Mouse (Mus musculus): Measurements from ENCODE around the gene Ndufab1.
"Not testable (repeated sequence)": the region's sequence is repeated elsewhere in the genome, so short reads cannot be mapped to it uniquely, and the experiment has no call there.

Ndufab1 gene

DNA sequence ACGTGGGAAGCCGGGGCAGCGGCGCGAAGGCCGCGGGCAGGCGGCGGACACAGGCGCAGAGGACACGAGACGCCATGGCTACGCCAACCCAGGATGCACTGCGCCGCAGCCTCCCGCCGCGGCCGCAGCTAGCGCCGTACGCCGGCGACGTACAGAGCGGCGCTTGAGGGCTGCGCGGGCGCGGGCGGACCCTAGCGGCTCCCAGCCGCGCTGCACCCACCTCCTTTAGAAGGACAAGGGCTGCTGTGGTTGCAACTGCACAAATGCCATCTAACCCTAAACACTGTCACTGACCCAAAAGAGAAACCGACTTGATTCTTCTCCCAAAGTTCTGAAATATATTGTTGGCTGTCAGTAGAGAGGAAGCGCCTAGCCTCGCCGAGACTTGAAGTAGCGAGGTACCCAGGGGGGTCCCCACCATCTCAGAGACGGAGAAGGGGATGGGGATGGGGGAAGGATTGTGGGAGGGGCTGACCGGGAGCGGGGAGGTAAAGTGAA, at the start of gene Ndufab1:
Gene Ndufab1, minus strand, starts transcription at position 140 of the 498 bp plus-strand sequence.
- peak; percentile 93 for DNase-seq

DNA sequence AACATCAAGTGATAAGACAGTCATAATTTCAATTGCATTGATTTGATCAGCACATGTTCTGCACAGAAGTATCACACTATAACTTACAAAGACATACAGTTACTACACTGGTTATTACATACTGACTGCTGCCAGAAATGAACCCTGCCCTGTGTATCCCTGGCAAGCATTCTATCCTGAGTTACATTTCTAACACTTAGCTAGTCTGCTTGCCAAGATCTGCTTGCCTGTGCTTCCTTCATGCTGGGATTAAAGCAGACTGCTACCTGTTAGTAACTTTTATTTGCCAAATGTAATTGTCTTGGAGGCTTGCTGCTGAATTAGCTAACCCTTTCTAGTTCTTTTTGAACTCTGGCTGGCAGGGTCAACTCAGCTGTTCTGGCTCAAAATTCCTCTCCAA, 39.3 kb upstream of the Ndufab1 start:
- no peak for DNase-seq

DNA sequence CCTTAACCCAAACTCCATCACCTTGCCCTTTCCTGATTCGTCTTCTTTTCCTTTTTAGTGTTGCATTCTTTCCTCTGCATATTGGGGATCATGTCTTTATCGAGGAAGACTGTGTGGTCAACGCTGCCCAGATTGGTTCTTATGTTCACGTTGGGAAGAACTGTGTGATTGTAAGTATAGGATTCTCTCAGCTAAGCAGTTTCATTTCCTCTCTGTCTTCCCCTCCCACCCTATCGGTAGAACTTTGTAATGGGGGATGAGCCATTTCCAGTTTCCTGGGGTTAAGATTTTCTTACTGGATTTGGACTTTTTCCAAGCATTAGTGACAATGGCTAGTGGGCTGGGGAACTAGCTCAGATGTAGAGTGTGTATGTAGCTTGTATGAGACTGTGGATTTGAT, 36.5 kb upstream of the Ndufab1 start:
- no peak for DNase-seq

DNA sequence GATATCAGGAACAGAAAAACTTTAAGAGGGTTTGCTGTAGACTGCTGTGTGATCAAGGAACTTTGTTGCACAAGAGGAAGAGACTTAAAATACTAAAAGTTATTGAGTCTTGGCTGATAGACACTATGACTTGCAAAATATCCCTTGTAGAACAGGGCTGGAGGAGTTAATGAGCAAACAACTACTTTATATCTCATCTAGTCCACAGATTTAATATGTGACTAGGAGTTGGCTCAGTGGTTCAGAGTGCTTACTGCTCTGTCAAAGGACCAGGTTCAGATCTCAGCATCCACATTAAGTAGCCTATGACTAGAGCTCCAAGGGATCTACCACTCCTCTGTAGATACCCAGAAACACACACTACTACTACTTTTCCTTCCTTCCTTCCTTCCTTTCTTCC, 35.4 kb upstream of the Ndufab1 start:
- DNase-seq = no peak

DNA sequence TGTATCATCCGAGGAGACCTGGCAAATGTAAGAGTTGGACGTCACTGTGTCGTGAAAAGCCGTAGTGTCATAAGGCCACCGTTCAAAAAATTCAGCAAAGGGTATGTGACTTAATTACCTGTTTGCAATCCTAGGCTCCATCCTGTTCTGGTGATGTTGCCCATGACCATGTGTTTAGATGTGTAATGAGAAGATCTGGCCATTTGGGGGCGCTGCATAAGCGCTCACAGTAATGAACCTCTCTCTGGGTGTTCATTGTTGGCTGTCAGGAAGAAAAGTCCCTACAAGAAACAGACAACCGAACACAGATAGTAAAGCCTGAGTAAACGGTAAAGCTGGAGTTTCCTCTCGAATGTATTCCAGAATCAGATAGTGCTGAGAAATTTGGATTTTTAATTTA, 33.4 kb upstream of the Ndufab1 start:
- peak; percentile 38 for DNase-seq

DNA sequence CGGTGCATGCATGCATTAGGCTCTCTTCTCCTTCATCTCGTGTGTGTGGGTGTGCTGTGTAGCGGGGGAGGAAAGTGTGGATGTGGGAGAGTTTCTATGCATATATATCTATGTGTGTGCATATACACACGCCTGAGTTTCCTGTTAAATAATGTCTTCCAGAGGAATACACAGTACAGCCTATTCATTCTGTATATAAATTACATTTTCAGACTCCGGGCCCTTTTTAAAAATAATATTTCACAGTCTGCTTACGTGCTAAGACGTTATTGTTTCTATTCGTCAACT, 31.6 kb upstream of the Ndufab1 start:
- no peak for DNase-seq

DNA sequence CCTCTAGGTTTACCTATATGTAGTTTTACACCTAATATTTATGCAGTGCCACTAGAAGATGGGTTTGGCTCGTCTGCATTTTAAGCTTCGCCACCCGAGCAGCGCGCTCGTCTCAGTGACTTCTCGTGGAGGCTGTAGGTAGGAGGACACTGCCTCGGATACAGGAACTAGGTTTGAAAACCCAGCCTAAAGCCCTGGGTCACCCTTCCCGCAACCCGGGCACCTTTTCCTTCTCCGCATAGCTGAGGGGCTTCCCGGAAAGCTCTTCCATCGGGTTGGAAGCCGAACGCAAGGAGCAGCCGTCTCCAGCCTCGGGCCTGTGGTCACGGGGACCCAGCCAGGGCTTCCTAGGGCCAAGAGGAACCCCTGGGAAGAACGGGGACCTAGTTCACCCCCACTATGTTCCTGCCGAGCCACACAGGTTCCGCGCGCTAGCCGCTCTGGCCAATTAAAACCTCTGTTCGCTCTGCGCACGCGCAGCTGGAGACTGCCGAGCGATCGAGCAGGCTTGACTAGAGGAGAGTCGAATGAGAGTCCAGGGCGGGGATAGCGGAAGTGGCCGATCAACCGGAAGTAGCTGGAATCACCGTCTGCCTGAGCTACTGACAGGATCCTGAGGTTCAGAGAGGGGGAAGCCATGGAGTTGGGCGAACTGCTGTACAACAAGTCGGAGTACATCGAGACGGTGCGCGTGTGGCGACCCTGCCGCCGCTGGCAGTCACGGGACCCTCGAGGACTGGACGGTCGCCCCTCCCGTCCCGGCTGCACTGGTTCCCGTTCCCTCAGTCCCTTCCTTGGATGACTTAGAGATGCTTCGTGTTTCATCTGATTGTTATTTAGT, 31.0 kb upstream of the Ndufab1 start, which contains the start of the genes Palb2 and Dctn5:
Gene Palb2, minus strand, starts transcription at position 489 of the 841 bp plus-strand sequence.
Gene Dctn5, plus strand, starts transcription at position 545 of the 841 bp plus-strand sequence.
- peak; percentile 97 for DNase-seq

DNA sequence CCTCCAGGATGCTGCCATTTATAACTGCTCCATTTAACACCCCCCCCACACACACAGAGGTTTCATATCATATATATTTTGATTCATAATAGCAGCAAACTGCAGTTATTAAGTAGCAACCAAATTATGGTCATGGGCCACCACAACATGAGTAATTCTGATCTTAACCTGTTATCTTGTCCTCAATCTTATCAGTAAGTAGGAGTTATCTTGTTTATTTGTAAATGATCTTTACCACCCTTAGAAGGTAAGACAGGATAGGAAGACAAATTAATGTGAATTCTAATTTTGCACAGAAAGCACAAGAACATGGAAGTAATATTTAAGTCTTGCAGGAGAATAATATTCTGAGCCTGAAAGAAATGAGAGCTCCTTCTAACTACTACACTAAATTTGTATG, 30.1 kb upstream of the Ndufab1 start:
- DNase-seq = no peak

DNA sequence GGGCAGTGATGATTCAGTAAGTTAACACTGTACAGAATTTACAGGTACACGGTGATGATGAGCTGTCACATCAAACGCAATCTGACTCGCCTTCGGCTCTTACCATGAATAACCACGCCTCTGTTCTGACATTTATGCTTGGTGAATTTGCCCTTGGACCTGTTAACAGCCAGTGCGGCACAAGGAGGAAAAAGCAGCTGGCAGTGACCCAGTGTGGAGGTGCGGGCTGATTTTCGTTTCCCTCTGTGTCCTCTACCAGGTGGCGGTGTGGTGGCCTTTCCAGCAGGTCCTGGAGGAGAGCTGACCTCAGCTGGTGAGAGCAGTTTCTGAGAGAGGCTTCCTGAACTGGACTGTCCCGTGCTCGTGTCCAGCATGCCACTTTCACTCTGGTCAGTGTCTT, 25.3 kb upstream of the Ndufab1 start:
- peak; percentile 20 for DNase-seq

DNA sequence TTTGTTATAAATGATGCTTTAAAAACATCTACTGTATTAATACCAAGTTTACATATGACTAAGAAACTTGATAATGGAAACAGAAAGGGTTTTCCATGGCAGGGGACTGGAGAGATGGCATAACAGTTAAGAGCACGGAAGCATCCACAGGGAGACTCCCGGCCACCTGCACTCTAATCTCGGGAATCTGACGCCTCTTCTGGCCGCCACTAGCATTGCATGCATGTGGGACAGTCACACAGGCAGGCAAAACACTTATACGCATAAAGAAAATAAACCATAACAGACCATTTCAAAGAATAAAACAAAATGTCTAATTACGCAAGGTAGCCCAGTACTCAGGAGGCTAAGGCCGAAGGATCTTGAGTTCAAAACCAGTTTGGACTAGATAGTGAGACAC, 23.9 kb upstream of the Ndufab1 start:
- DNase-seq = no peak

DNA sequence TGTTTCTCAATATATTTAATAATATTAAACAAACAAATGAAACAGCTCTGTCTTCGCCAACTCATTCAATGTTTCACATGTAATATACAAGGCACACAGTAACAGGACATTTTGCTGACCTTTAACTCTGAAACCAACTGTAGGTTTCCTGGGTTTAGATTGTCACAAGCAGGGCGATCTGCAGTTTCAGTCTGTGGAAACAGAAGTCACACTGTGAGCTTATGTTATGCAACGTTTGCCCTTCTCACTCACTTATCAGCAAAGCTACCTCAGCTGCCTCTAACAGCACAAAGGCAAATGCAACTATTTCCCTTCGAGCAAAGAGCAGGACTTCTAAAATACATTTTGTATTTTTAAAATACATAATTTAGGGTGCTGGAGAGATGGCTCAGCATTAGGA, 21.8 kb upstream of the Ndufab1 start:
- DNase-seq = no peak

DNA sequence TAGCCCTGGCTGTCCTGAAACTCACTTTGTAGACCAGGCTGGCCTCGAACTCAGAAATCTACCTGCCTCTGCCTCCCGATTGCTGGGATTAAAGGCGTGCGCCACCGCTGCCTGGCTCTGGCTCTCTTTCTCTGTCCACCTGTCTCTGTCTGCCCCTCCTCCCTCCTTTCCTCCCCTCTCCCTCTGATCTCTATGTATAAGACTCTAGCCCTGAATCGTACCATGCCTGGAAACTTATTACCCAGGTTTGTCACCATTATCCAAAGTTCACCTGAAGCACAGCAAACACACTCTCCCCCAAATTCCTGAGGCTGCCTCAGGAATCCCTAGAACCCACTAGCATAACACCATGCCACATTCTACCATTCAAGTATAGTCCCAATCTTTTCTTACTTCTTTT, 6.5 kb upstream of the Ndufab1 start:
- no peak for DNase-seq

DNA sequence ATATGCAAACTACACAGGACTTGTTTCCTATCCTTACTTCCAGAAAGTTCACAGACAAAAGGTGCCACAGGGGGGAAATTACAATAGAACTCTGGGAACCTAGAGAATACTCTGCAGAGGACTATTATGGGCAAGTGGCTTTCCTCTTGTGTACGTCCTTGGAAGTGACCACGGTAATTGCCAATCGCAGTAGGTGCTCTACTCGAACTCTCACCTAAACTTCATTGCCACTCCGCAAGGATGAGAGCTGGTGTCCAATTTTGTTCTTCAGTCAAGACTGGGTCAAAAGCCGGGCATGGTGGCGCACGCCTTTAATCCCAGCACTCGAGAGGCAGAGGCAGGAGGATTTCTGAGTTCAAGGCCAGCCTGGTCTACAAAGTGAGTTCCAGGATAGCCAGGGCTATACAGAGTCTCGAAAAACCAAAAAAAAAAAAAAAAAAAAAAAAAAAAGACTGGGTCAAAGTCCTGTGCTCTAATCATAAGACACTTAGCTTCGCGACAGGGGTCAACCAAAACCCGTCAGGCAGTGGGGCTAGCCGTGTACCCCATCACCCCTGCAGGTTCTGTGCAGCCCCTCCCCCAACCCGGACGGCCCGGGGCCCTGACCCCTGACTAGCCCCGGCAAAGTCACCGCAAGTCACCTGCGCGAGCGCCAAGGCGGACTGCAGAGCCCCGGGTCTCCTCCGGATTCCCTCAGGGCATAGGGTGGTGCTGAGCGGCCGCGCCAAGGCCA, 506 bp downstream of the Ndufab1 start:
- not testable (repeated sequence) for DNase-seq

DNA sequence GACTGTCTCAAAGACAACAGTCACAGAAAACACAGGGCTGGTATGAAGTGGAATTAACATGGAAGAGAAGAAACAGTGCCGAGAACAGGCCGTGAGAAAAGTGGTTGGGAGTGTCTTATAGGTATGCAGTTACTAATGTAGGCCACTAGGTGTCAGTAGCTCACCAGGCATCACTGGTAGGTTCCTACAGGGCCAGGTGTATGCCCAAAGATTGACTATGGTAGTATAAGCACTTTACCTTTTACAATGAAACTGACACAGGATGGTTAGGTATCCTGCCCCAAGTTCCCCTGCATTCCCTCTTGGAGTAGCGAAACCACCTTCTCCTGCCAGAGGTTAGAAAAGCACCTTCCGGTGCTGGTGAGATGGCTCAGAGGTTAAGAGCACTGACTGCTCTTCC, 2.5 kb downstream of the Ndufab1 start:
- peak; percentile 58 for DNase-seq

DNA sequence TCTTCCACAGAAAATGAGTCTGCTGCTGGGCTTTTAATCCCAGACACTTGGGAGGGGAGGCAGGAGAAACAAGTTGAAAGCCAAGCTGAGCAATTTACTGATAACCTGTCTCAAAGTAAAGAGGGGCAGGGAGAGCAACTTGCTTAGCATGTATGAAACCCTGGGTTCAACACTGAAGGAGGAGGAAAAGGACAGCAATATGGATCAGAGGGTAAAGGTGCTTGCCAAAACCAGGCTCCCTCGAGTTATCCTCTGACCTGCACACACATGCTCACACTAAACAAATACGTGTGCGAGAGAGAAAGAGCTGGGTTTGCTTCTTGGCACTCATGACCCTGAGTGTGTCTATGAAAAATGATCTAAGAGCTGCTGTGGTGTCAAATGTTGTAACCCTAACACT, 3.7 kb downstream of the Ndufab1 start:
- DNase-seq = no peak

DNA sequence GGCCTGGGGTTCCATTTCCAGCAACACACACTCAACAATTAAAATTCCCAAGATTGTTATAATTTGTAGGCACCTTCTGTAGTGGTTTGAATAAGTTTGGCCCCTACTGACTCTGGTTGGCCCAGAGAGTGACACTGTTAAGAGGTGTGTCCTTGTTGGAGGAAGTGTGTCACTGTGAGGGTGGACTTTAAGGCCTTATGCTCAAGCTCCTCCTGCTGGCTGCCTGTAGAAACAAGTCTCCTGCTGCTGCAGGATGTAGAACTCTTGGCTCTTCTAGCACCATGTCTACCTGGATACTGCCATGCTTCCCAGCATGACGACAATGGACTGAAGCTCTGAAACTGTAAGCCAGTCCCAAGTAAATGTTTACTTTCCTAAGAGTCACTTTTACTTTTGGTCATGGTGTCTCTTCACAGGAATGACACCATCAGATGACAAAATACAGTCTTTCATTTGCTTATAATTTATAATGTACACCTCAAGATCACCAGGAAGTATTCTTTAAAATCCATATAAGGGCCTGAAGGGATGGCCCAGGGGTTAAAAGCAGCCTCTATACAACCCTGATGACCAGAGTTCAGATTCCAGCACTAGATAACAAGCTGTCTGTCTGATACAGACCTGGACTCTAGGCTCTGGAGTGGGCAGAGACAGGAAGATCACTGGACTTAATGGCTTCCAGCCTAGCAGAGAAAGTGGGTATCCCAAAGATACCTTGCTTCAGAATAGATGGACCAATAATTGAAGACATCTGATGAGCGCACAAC, 6.9 kb downstream of the Ndufab1 start:
- DNase-seq = no peak

DNA sequence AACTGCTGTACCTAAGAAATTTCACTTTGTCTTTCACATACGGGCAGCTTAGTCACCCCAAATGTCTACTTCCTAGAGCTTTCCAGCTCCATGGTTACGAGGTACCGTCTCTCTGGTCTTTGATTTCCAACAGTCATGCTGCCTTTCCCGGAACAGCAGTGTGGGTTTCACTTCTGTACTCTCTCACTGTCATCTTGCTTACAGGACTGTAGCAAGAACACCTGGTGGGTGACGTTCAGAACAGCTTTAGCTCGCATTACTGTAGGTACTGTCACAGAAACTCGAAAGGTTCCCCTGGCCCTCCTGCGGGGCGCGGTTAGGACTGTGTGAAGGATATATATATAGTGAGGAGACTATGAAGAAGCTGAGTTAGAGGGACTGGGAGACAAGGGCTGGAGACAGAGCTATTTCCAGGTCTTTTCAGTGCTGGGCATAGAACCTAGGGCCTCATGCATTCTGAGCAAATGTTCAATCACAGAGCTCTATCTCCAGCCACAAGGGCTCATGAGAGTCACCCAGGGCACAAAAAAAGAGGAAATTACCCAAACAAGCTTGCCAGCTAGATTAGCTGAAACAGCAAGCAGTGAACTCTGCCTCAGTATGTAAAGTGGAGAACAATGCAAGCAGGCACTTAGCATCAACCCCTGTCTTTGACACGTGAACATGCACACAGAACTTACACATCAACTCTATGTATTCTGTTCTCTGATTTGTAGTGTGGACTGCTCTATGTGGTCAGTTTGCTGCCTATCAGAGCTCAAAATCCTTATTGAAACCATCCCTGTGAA, 14.3 kb downstream of the Ndufab1 start:
- no peak for DNase-seq

DNA sequence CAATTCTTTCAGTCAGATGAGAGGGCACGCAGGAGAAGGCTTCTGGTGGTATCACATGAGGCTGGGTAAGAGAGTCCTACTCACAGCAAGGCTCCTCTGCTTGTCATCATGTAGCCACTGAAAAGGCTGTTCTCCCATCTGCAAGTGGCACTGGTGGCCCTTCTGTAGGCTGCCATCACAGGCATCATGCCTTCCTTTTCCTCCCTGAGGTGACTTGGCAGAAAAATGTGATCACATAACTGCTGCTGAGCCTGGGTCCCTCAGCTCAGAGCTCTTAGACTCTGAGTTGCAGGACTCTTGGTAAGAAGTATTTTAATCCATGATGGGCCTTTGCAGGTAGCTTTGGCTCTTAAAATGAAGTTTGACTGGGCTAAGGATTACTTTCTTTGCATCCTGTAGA, 20.6 kb downstream of the Ndufab1 start:
- DNase-seq = no peak

DNA sequence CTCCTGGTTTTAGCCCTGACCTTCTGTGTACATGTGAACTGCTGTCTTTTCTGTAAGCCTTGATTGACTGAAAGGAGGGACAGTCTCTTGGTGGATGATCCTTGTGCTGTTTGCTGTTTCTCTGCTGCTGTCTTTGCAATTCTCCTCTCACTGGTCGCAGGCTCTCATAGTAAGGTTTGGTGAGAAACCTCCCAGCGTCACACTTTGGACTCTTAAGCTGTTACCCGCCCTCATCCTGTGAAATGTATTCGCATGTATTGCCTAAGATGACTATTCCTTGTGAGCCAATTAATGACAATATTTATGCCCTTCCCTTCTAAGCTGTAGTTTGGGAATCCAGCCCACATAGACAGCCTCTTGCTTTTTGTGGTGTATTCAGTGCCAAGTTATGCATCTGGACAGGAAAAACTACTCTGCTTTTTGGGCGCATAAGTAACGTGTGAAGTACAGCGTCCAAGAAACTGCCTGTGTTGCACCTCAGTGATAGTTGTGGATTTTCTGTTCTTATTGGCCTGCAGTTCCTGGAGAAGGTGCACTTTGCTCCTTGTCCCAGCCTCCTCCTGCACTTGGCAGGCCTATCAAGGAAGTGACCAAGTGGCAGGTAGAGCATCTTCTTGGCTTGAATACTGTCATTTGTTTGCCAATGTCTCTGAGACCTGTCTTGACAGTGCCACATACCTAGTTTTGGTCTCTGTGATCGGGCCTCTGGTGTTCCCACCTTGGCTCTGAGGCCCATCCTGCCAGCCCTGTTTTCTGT, 21.7 kb downstream of the Ndufab1 start:
- peak; percentile 24 for DNase-seq

DNA sequence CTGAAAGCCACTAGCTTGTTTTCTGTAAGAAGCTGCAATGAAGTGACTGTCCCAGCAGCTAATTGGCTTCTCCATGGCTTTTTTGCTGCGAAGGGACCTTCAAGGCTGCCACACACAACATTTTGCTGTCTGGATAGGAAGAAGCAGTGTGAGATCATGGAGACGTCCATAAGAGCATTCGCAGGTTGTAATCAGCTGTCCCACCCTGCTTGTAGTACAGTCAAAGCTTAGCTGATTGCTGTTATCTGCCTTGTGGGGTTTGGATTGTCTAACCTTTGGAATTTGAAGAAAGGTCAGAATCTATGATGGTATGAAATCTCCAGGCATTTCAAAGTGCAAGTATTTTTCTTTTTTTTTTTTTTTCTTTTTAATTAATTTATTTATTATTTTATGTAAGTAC, 27.3 kb downstream of the Ndufab1 start:
- no peak for DNase-seq

DNA sequence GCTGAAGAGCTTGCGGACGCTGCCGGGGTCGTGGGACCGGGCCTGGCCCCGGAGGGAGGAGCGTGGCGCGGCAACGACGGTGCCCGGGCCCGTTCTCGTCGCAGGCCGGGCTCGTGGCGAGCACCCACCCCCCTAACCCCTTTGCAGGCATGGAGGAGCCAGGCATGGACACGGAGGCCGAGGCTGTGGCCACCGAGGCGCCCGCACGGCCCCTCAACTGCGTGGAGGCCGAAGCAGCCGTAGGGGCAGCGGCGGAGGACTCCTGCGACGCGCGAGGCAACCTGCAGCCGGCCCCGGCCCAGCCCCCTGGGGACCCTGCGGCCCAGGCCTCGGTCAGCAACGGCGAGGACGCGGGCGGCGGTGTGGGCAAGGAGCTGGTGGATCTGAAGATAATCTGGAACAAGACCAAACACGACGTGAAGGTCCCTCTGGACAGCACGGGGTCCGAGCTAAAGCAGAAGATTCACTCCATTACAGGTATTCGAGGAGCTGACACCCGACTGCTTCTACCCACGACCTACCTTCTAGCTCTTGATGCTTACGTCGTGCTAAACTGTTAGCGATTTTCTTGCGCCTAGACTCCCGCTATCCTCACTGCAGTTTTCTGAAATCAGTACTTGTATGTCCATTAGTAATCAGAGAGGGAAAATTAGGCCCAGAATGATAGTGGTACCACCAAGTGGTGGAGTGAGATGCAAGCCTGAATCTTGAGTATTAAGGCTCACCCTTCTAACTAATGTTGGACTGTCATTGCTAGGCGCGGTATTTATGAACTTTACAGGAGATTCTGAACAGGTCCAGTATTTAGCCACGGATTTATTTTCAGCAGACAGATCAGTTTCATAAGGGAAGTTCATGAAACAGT, 33.9 kb downstream of the Ndufab1 start:
- peak; percentile 37 for DNase-seq
